Mouse (Mus musculus) bone marrow, adult 2 months (tissue): Measurements from ENCODE around the gene Grin2a.

Source experiments
- CTCF ChIP-seq: fragments of 200-500 bp; IDR thresholded peaks from 2 replicates; pipeline ENCODE4 v1.5.1; 2011; ENCODE audit warnings: low read length, control low read depth; ENCODE audit not compliant: control insufficient read depth, insufficient read depth
- POLR2A ChIP-seq: fragments of 200-500 bp; IDR thresholded peaks from 2 replicates; pipeline ENCODE4 v1.6.1; 2011; ENCODE audit warnings: low read depth, mild to moderate bottlenecking, control low read depth, low read length, borderline replicate concordance; ENCODE audit not compliant: control insufficient read depth

DNA sequence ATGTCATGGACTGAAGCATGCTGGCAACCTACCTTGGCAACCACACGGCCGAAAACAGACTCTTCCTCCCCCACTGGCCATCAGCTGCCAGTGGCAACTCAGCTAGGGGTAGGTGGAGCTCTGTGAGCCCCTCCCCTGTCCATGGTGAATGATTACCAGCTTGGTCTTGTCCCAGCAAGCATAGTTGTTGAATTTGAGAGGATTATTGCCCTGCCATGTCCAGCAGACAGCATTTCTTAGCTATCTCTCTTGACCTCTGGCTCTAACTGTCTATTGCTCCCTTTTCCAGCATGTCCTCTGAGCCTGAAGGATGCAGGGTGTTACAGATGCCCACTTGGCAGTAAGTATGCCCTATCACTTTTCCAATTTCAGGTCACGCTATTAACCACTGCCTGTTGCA, 406.9 kb downstream of the Grin2a start:
- TF ChIP-seq POLR2A (no peak), CTCF (no peak)
